Mouse (Mus musculus) ES-CJ7 (cell line): Measurements from ENCODE around the gene Klk9.

Experiments used
- DNase-seq: peaks from one replicate; pipeline ENCODE4 v3.0.0; 2011; ENCODE audit warnings: low read depth, low spot score

The Klk9 gene

DNA sequence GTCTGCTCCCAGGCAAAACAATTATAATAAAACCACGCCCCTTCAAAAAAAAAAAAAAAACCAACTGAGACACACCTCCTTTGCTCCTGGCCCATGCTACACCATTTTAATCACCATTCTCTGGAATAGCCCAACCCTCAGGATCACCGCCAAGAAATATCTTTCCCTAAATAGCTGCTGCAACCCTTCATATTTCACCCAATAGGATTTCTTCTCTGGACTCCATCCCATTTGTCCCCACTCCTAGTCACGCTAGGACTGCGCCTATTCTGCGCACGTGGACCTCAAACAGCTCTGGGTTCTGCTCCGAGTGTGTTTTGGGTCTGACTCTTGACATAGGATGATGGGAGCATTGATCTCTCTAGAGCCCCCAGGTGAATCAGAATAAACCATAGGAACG is 4.7 kb downstream of the Klk9 start:
- no peak for DNase-seq

DNA sequence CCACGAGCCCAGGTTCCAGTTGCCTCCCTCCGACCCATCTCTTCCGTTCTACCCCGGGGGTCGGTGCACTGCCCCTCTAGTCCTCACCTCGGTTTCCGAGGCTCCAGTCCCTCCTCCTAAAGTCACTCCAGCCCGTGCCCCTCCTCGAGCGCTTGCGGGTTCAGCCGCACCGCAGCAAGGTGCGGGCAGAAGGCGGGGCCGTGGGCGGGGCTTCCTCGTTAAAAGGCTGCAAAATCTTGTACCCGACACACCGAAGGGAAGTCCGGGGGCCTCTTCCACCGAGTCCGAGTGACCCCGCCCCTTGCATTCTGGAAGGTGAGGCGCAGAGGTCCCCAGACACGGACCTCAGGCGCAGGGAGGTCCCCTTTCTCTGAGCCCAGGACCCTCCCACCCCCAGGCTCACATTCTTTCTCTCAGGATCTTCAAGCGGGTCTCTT is 5.7 kb downstream of the Klk9 start, which contains the start of gene Klk8:
Gene Klk8 (plus strand): TSS at position 245 of the 437 bp plus-strand sequence.
- DNase-seq, result peak; percentile 36

DNA sequence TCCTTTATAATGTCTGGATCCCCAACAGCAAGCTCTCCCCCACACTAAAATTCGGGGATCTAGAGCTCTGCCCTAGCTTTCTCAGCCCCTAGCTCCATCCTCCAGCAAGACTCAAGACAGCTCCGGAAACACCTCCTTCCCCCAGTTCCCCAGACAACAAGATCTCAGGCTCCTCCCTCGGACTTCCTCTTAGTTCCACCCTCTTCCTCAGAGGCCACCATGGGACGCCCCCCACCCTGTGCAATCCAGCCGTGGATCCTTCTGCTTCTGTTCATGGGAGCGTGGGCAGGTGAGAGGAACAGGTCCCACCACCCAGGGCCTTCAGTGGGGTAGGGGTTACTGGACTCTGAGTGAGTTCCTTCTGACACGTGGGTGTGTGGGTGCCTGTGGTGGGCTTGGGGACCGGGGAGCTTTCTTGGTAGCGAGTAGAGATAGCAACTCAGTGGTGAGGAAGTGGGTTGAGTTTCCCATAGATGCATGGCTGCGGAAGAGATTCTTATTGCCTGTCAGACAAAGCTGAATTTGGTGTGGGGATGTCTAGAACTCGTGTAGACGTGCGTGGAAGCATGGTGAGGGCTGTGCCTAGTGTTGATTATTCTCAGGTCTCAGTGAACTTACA is 6.3 kb downstream of the Klk9 start:
- peak; percentile 50 for DNase-seq

DNA sequence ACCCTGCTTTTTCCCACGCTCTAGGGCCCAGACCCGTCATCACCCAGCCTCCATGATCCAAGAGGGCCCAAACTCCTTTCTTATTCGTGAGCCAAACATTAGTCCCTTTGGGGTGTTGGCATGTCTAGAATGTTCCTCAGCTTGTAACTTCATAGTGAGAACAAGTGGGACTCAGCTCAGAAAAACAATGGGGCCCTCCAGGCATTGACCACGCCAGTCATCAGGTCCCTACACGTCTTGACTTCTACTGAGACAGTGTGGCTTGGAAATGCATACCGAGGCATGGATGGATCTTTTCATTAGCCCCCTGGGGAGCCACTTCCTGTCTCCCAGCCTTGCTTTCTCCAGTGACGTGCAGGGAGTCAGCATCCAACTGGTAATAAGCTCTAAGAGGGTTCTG is 8.2 kb downstream of the Klk9 start:
- no peak for DNase-seq

DNA sequence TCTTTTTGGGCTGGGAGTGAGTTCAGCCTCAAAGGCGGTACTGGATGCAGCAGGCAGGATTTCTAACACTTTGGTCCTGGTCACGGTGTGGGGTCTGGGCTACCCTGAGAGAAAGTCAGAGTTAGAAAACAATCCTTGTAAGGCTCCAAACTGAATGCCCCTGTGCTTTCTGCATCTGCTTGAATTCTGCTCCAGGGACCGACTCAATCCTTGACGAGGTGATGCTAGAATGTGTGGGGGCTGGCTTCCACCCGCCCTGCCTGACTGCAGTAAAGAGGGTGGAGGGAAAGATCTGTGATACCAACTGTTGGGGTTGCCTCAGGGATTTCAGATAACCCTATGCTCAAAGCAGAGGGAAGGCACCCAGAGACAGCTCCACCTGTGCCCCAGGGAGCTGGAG is 19.3 kb downstream of the Klk9 start, which contains the start of gene Klk7:
Gene Klk7 (plus strand): TSS at position 301 of the 400 bp plus-strand sequence.
- DNase-seq, result no peak

DNA sequence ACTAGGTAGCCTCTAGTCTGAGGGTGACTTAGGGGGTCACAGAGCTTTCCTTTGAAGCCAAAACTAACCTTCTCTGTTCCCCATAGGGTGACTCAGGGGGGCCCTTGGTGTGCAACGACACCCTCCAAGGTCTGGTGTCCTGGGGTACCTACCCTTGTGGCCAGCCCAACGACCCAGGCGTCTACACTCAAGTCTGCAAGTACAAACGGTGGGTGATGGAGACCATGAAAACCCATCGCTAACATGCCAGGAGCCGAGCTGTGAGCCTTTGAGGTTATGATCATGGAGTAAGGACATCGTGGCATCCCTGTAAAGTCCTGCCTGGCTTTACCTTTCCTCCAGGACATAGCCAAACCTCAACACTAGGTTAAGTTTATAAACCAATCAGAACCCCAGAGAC is 23.5 kb downstream of the Klk9 start:
- DNase-seq, result no peak

DNA sequence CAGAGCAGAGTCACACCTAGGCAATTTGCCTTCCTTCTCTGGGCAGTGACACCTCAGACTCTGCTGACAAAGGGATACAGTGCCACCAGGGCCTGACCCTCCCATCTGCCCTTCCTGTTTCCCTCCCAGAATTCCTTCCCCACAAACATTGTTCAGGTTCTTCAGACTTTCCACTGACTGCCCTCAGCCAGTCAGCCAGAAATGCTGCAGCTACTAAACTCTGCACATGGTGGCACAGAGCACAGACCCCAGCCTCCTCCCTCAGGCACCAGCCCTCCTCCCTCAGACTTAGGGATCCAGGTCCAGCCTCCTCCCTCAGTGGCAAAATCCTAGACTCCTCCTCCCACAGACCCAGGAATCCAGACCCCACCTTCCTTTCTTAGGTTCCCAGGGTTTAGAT is 25.1 kb downstream of the Klk9 start:
- peak; percentile 78 for DNase-seq

DNA sequence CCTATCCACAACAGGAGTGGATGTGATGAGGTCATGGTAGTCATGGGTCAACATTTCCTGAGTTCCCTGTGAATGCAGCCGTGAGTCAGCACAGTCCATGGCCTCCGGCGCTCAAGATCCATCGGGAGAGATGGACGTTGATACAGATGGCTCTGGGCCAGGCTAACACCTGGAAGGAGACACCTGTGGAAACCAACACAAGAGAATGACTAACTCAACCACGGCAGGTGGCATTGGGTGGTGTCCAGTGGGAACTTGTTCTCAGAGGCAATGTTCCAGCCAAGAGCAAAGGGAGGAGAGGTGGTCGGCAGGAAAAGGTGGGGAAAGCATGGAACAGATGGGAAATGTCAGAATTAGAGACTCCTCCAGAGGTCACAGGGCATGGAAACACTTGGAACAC is 29.9 kb downstream of the Klk9 start:
- no peak for DNase-seq

DNA sequence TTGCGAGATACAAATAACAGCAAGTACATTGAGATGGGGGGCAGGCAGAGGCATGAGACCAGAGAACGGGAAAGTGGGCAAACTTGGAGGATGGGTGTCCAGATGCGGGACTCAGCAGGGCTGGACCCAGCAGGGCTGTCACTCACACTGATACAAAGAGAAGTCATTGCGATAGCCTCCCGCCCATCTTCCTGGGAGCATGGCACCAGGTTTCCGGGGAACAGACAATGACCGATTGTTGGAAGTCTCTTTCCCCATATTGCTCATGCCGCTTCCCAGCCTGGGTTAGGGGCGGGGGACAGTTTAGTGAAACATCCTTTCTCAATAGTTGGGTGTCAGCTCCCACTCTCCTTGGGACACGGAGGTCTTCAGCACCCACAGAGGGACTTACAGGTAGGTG is 32.5 kb downstream of the Klk9 start, which contains the start of gene Klk6:
Gene Klk6 (plus strand): TSS at position 301 of the 400 bp plus-strand sequence.
- no peak for DNase-seq

DNA sequence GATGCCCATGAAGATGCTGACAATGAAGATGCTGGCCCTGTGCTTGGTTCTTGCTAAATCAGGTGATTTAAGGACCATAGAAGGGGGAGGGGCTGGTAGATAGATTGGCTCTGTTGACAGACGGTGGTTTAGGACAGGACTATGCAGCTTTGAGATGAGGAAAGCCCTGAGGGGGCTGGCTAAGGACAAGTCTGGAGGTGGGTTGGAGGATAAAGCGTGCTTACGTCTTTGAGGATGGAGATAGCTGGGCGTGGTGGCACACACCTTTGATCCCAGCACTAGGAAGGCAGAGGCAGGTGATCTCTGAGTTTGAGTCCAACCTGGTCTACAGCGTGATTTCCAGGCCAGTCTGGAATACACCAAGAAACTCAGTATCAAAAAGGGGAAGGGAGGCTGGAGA is 34.4 kb downstream of the Klk9 start:
- no peak for DNase-seq

DNA sequence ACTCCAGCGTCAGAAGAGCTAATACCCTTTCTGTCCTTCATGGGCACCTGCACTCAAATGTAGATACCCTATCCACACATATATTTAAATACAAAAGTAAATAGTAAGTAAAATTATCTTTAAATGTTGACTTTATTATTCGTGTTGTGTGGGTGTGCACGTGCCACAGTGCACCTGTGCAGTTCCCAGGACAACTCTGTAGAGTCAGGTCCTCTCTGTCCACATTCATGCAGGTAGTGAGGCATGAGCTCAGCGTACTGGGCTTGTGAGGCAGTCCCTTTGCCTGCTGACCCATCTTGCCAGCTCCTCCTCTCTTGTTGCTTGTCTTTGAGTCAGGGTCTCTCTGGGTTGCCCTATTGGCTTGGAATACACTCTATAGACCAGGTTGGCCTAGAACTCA is 36.0 kb downstream of the Klk9 start:
- no peak for DNase-seq

DNA sequence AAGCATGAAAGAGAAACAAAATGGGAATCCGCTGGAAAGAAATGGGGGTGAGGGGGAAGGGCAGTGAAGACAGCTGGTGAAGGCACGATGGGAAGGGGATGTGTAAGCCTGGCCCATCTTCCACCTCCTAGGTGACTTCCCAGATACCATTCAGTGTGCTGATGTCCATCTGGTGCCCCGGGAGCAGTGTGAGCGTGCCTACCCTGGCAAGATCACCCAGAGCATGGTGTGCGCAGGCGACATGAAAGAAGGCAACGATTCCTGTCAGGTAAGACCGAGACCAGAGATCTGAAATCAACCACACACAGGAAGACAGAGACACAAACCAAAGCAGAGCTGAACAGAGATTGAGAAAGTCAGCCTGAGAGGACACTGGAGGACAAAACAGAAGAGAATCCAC is 37.3 kb downstream of the Klk9 start:
- DNase-seq, result no peak

DNA sequence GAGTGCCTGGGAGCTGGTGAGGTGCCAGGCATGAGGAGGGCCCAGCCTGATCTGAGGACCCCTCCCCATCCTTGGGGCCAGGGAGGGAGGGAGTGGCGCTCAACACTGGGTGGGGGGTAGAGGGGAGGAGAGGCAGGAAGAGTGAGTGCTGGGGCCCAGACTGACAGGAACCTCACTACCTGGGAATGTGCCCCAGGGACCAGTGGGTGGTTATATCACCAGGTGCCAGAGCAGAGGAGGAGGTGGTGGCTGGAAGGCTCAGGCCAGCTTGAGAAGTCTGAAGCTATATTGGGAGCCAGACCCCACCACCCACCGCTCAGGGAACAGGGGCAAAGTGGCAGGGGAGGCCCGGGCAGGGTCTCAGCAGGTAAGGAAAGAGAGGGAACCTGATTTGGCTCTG is 50.0 kb downstream of the Klk9 start, which contains the start of gene Klk5:
Gene Klk5 (plus strand): TSS at position 271 of the 400 bp plus-strand sequence.
- DNase-seq, result no peak

DNA sequence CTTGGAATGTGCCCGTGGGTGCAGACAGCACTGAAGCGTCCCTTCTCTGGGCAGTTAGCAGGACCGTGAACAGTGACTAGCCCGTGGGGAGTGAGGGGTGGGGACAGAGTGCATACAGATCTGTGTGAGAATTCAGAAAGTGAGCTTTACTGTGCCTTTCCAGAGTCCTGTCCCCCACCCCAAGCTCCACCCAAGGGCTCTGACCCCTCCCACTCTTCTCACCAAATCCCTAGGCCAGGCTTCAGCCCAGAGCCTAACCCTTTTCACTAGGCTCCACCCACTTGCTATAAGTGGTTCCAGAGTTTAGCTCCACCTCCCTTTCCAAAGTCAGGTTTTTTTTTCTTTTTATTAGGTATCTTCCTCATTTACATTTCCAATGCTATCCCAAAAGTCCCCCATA is 52.1 kb downstream of the Klk9 start:
- no peak for DNase-seq
